7 mouse cellular contexts compared by ENCODE assay signal in genomic region chr19:18712866-18713300, GRCm38 (mm10). TPM values are rescaled to one million over a fixed set of nuclear protein-coding genes. Genes with fewer than 3 reads are reported as not detected.
DNase-seq lines count a peak whose midpoint lies in the region; ATAC-seq and TF ChIP-seq lines count a peak whose summit lies in the region.

Gene D030056L22Rik (plus strand): TSS chr19:18713193.

- under 1% methylated on average over 40 of the region's 49 CpGs for WGBS in embryonic facial prominence, embryonic 12.5 days
- under 1% methylated on average over 49 of the region's 49 CpGs for WGBS in kidney, adult 2 months
- under 1% methylated on average over 49 of the region's 49 CpGs for WGBS in limb, embryonic 12.5 days
- WGBS in midbrain, embryonic 15.5 days: 0% methylated on average over 48 of the region's 49 CpGs
- under 1% methylated on average over 49 of the region's 49 CpGs for WGBS in spleen, adult 2 months

- peak within 1 kb of the TSS; percentile 89 for H3K9ac ChIP-seq in embryonic facial prominence, embryonic 12.5 days
- H3K9ac ChIP-seq in limb, embryonic 12.5 days (replicated peaks): peak within 1 kb of the TSS; percentile 88
- H3K9ac ChIP-seq in midbrain, embryonic 15.5 days: peak within 1 kb of the TSS; percentile 97

- DNase-seq in adrenal gland, postnatal 25 days: peak; percentile 98
- DNase-seq in heart, adult 18-20 months: peak; percentile 98
- peak; percentile 99 for DNase-seq in kidney, adult 2 months
- DNase-seq in spleen, adult 2 months (ENCODE audit: low read depth in 1 of 2, low spot score in 2 of 2): peak; percentile 96 to 98

- no peaks in the 10 kb centered on the region for H3K9me3 ChIP-seq in embryonic facial prominence, embryonic 12.5 days
- no peaks in the 10 kb centered on the region for H3K9me3 ChIP-seq in limb, embryonic 12.5 days
- no peaks in the 10 kb centered on the region for H3K9me3 ChIP-seq in midbrain, embryonic 15.5 days

- peak within 1 kb of the TSS; percentile 75 for H3K4me2 ChIP-seq in embryonic facial prominence, embryonic 12.5 days (replicated peaks)
- peak within 1 kb of the TSS; percentile 75 for H3K4me2 ChIP-seq in limb, embryonic 12.5 days
- peak within 1 kb of the TSS; percentile 92 for H3K4me2 ChIP-seq in midbrain, embryonic 15.5 days

- TF ChIP-seq POLR2A in kidney, adult 2 months (IDR thresholded peaks at IDR 0.05; ENCODE audit: low read depth, low read length): no peak
- TF ChIP-seq POLR2A in spleen, adult 2 months (IDR thresholded peaks at IDR 0.05; ENCODE audit: low read depth, low read length): peak; percentile 38

- peak; percentile 59 for TF ChIP-seq CTCF in kidney, adult 2 months (conservative IDR thresholded peaks at IDR 0.05; ENCODE audit: insufficient read depth, insufficient read length, low read depth, low read length)
- TF ChIP-seq CTCF in spleen, adult 2 months (IDR thresholded peaks at IDR 0.05; ENCODE audit: extremely low read depth, insufficient read depth, insufficient read length, insufficient replicate concordance): peak; percentile 59; the same call in 1 of the 2 replicates

- peak within 1 kb of the TSS; percentile 92 for H3K27ac ChIP-seq in embryonic facial prominence, embryonic 12.5 days
- peak within 1 kb of the TSS; percentile 74 for H3K27ac ChIP-seq in kidney, adult 2 months (ENCODE audit: insufficient read depth, low read depth, low read length)
- H3K27ac ChIP-seq in limb, embryonic 12.5 days: peak within 1 kb of the TSS; percentile 92
- peak within 1 kb of the TSS; percentile 97 for H3K27ac ChIP-seq in midbrain, embryonic 15.5 days
- peak within 1 kb of the TSS; percentile 98 for H3K27ac ChIP-seq in spleen, adult 2 months (ENCODE audit: insufficient read depth, low read length)

- peak; percentile 97 for ATAC-seq in embryonic facial prominence, embryonic 12.5 days (ENCODE audit: insufficient number of reproducible peaks, insufficient read depth, low FRiP score, low TSS enrichment)
- ATAC-seq in limb, embryonic 12.5 days (ENCODE audit: insufficient number of reproducible peaks, insufficient read depth, low FRiP score, low TSS enrichment, low read depth): peak; percentile 97
- peak; percentile 99 for ATAC-seq in midbrain, embryonic 15.5 days (replicated peaks)

- H3K27me3 ChIP-seq in embryonic facial prominence, embryonic 12.5 days: no peaks in the 10 kb centered on the region
- no peaks in the 10 kb centered on the region for H3K27me3 ChIP-seq in kidney, adult 2 months (replicated peaks; ENCODE audit: control insufficient read depth, insufficient read depth, low read length)
- no peaks in the 10 kb centered on the region for H3K27me3 ChIP-seq in limb, embryonic 12.5 days
- H3K27me3 ChIP-seq in midbrain, embryonic 15.5 days (replicated peaks): no peaks in the 10 kb centered on the region
- H3K27me3 ChIP-seq in spleen, adult 2 months (ENCODE audit: control insufficient read depth, insufficient read depth, low read length): no peaks in the 10 kb centered on the region

- peaks cover under 1% of the 10 kb centered on the region; the same call in 1 of the 2 replicates for H3K36me3 ChIP-seq in embryonic facial prominence, embryonic 12.5 days
- H3K36me3 ChIP-seq in kidney, adult 2 months (ENCODE audit: control insufficient read depth, insufficient read depth, low read length): no peaks in the 10 kb centered on the region
- H3K36me3 ChIP-seq in limb, embryonic 12.5 days: peaks cover 6% of the 10 kb centered on the region; the same call in 1 of the 2 replicates
- no peaks in the 10 kb centered on the region for H3K36me3 ChIP-seq in midbrain, embryonic 15.5 days (replicated peaks)
- H3K36me3 ChIP-seq in spleen, adult 2 months (ENCODE audit: control insufficient read depth, insufficient read depth, low read length): no peaks in the 10 kb centered on the region

- peak within 1 kb of the TSS; percentile 93 for H3K4me3 ChIP-seq in embryonic facial prominence, embryonic 12.5 days
- H3K4me3 ChIP-seq in kidney, adult 2 months (ENCODE audit: insufficient read depth, low read depth, low read length): peak within 1 kb of the TSS; percentile 69
- H3K4me3 ChIP-seq in limb, embryonic 12.5 days (replicated peaks): peak within 1 kb of the TSS; percentile 94
- peak within 1 kb of the TSS; percentile 93 for H3K4me3 ChIP-seq in midbrain, embryonic 15.5 days
- peak within 1 kb of the TSS; percentile 71 for H3K4me3 ChIP-seq in spleen, adult 2 months (ENCODE audit: extremely low read depth, insufficient read depth, insufficient read length)

- H3K4me1 ChIP-seq in embryonic facial prominence, embryonic 12.5 days: peaks cover 24% of the 10 kb centered on the region
- peaks cover 12% of the 10 kb centered on the region for H3K4me1 ChIP-seq in kidney, adult 2 months (ENCODE audit: control insufficient read depth, insufficient read depth, low read length)
- H3K4me1 ChIP-seq in limb, embryonic 12.5 days (replicated peaks): peaks cover 21% of the 10 kb centered on the region
- H3K4me1 ChIP-seq in midbrain, embryonic 15.5 days: peaks cover 27% of the 10 kb centered on the region
- peaks cover 4% of the 10 kb centered on the region for H3K4me1 ChIP-seq in spleen, adult 2 months (ENCODE audit: control insufficient read depth, insufficient read depth, insufficient read length)

RNA-seq across cellular contexts. Expression of gene D030056L22Rik, which starts in this region (rescaled TPM):
- total RNA-seq in adrenal gland, postnatal 25 days (2021): 11.8 and 13.2 TPM in 2 replicates
- polyA plus RNA-seq in embryonic facial prominence, embryonic 12.5 days (2016; fragmentation: Nextera tagmentation; extraction: Ambion mirVana): 41.1 and 42.2 TPM in 2 replicates
- 10 to 100 TPM; 11.3 to 12.2 TPM for total RNA-seq in heart, adult 18-20 months (2021)
- 6.2 and 6.5 TPM in 2 replicates for polyA plus RNA-seq in kidney, adult 2 months (2012; rRNA removed)
- 39.6 and 39.7 TPM in 2 replicates for polyA plus RNA-seq in limb, embryonic 12.5 days (2016; fragmentation: Nextera tagmentation; extraction: Ambion mirVana)
- 45.7 and 50.8 TPM in 2 replicates for polyA plus RNA-seq in midbrain, embryonic 15.5 days (2015; fragmentation: Nextera tagmentation; extraction: Ambion mirVana)
- 10.1 and 18.3 TPM in 2 replicates for polyA plus RNA-seq in spleen, adult 2 months (2012; rRNA removed)

Comparison
In these comparisons a context has a peak if more than half of its experiments do, and no peak if none do; other contexts are left out.
1. Peak in every context shown above with its lines: DNase-seq, ATAC-seq, H3K4me3 ChIP-seq and H3K27ac ChIP-seq.